Mouse (Mus musculus) lung, adult 10 weeks (tissue): ENCODE data around the gene Alyref2. TPM values are rescaled to one million over a fixed set of nuclear protein-coding genes. Genes with fewer than 3 reads are reported as not detected.

Experiments
- polyA plus RNA-seq: library from polyadenylated mRNA; stranded (reverse); fragments of 350-450 nt; fragmentation: Illumina TruSeq; extraction: RNeasy Lipid Tissue Mini Kit (QIAGEN cat#74804); gene quantifications from one replicate; pipeline ENCODE4 v1.2.3, GENCODE M21; 2014; ENCODE audit warnings: low read depth, low replicate concordance; ENCODE audit not compliant: insufficient read depth

The Alyref2 gene
- 4.7 TPM for polyA plus RNA-seq

DNA sequence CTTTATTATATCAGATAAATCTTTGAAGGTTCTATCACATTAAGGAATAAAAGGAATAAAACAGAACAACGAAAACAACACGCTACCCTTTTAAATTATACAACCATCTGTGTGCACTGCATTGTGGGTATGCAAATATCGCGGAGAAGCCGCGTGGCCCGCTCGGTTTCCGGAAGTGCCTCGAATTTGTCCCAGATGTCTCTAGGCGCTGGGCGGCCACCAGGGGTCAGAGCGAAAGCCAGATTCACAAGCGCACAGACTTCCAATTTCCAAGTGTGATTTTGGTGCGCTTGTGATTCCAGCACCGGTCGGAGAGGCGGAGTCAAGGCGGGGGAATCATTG is at the start of gene Alyref2:
TSS of gene Alyref2 (plus strand) at position 229 of the 342 bp plus-strand sequence.

DNA sequence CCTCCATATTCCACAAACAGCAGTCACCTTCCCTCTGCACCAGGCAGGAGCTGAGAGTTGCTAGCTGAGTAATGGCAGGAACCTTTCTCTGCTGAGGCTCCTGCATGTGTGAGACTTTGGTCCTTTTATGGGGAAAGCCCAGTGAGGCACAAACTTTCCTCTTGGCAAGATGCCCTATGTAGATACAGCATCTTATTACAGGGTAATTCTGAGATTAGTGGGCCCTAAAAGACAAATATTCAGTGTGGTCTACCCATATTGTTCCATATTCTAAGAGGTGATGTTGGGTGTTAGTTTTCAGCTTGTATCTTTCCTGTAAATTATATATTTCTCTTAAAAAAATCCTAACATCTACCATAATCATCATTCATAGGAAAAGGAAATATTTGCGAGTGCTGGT is 31.9 kb downstream of the Alyref2 start, which contains the start of gene Itln1:
TSS of gene Itln1 (minus strand) at position 101 of the 400 bp plus-strand sequence.

Other genes starting within 250 kb of the Alyref2 start
- 23.0 TPM for gene B4galt3, start 233.2 kb upstream of the Alyref2 start, polyA plus RNA-seq
- 20.3 TPM for gene Ppox, start 222.3 kb upstream of the Alyref2 start, polyA plus RNA-seq
- 24.7 TPM for gene Usp21, start 215.5 kb upstream of the Alyref2 start, polyA plus RNA-seq
- gene Ufc1, start 208.5 kb upstream of the Alyref2 start, polyA plus RNA-seq: 102 TPM
- gene Dedd, start 174.3 kb upstream of the Alyref2 start, polyA plus RNA-seq: 26.5 TPM
- 33.3 TPM for gene Nit1, start 157.8 kb upstream of the Alyref2 start, polyA plus RNA-seq
- gene Pfdn2, start 157.8 kb upstream of the Alyref2 start, polyA plus RNA-seq: 79.6 TPM
- gene Klhdc9, start 142.7 kb upstream of the Alyref2 start, polyA plus RNA-seq: 1.1 TPM
- gene Nectin4, start 133.4 kb upstream of the Alyref2 start, polyA plus RNA-seq: 6.3 TPM
- 9.8 TPM for gene Arhgap30, start 114.5 kb upstream of the Alyref2 start, polyA plus RNA-seq
- gene Usf1, start 92.2 kb upstream of the Alyref2 start, polyA plus RNA-seq: 86.9 TPM
- 19.4 TPM for gene Tstd1, start 84.6 kb upstream of the Alyref2 start, polyA plus RNA-seq
- gene F11r, start 65.9 kb upstream of the Alyref2 start, polyA plus RNA-seq: 120 TPM
- not detected for gene Itln1, start 31.8 kb downstream of the Alyref2 start, polyA plus RNA-seq
- gene Cd244a, start 55.7 kb downstream of the Alyref2 start, polyA plus RNA-seq: 2.3 TPM
- 7.1 TPM for gene Ly9, start 103.9 kb downstream of the Alyref2 start, polyA plus RNA-seq
- gene Slamf7, start 149.6 kb downstream of the Alyref2 start, polyA plus RNA-seq: 3.2 TPM
- 28.8 TPM for gene Cd48, start 178.5 kb downstream of the Alyref2 start, polyA plus RNA-seq